In the genomic region with DNA sequence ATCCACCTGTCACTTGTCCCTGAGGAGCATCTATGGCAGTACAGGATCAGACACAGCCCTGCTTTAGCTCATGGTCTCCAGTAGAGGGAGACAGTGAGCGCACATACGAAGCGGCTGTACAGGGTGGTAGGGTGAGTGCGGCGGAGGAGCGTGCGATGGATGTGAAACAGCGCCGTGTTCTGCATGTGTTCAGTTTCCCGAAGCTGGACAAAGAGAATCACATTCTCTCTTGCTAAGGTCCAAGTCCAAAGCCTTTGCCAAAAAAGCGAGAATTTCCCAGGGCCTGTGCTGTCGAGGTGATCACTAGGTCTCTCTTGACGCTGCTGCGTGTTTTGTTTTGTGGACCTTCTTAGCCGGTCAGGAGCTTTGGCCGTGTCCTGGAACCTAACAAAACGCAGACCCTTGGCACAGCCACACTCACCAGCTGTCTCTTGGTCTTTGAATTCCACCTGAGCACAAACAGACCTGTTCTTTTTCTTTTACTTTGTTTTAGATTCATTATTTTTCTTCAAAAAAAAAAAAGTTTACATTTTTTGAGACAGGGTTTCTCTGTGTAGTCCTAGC, we compare ENCODE assay signal across 7 mouse cellular contexts. TPM values are rescaled to one million over a fixed set of nuclear protein-coding genes. Genes with fewer than 3 reads are reported as not detected.
DNase-seq lines count a peak whose midpoint lies in the region; ATAC-seq lines count a peak whose summit lies in the region.

No protein-coding gene starts in this region.

- no peaks in the 10 kb centered on the region for H3K36me3 ChIP-seq in intestine, embryonic 14.5 days (ENCODE audit: control insufficient read depth, insufficient read depth, low read length)
- no peaks in the 10 kb centered on the region for H3K36me3 ChIP-seq in midbrain, embryonic 10.5 days

- intact Hi-C loops in gastrocnemius, postnatal 14 days (cut with DNase I; ENCODE audit: low total_unique reads): no loop called here
- intact Hi-C loops in left cerebral cortex, postnatal 36 days (cut with DNase I): loop anchor here (2.0 to 5.0 kb wide), 2 partner anchors 115 to 268 kb away; no protein-coding TSS in a partner anchor

- H3K4me2 ChIP-seq in intestine, embryonic 14.5 days (ENCODE audit: low read length): peak overlapping the region; percentile 44

- H3K27ac ChIP-seq in intestine, embryonic 14.5 days (ENCODE audit: low read depth): no peak overlapping the region
- H3K27ac ChIP-seq in midbrain, embryonic 10.5 days (replicated peaks): 0 out of 2 replicates have a peak overlapping the region, but pooled peaks have one; percentile 42

- peak; percentile 20 for DNase-seq in adipocyte (ENCODE audit: low spot score)
- DNase-seq in cerebellum, postnatal 36 days: peak; percentile 62 to 67
- DNase-seq in gastrocnemius, postnatal 14 days: peak; percentile 54
- DNase-seq in intestine, embryonic 14.5 days (ENCODE audit: low spot score): peak; percentile 81
- DNase-seq in left cerebral cortex, postnatal 36 days (ENCODE audit: low spot score in 2 of 2): peak; percentile 30 to 48
- DNase-seq in midbrain, embryonic 10.5 days (ENCODE audit: low spot score): peak; percentile 73
- DNase-seq in skeletal muscle tissue, adult 2 months (ENCODE audit: low read depth, low spot score): peak; percentile 72

- 28% methylated on average over 17 of the region's 17 CpGs for WGBS in intestine, embryonic 14.5 days
- WGBS in midbrain, embryonic 10.5 days: 27% methylated on average over 17 of the region's 17 CpGs

- peak; percentile 82 for ATAC-seq in intestine, embryonic 14.5 days (replicated peaks; ENCODE audit: low FRiP score, low TSS enrichment, low read depth)

- H3K4me1 ChIP-seq in intestine, embryonic 14.5 days (replicated peaks; ENCODE audit: control insufficient read depth, insufficient read depth, low read length): no peaks in the 10 kb centered on the region
- no peaks in the 10 kb centered on the region for H3K4me1 ChIP-seq in midbrain, embryonic 10.5 days

- H3K27me3 ChIP-seq in intestine, embryonic 14.5 days (replicated peaks; ENCODE audit: control insufficient read depth, insufficient read depth, low read length): no peaks in the 10 kb centered on the region
- H3K27me3 ChIP-seq in midbrain, embryonic 10.5 days (ENCODE audit: low read depth, poor library complexity, severe bottlenecking): no peaks in the 10 kb centered on the region

- H3K9ac ChIP-seq in intestine, embryonic 14.5 days (ENCODE audit: low read length): peak overlapping the region; percentile 35; the same call in 1 of the 2 replicates

- no peaks in the 10 kb centered on the region for H3K9me3 ChIP-seq in intestine, embryonic 14.5 days (ENCODE audit: control insufficient read depth, low read length)
- H3K9me3 ChIP-seq in midbrain, embryonic 10.5 days (replicated peaks): no peaks in the 10 kb centered on the region

- no peak overlapping the region for H3K4me3 ChIP-seq in intestine, embryonic 14.5 days (ENCODE audit: low read depth, low read length)
- H3K4me3 ChIP-seq in midbrain, embryonic 10.5 days: peak overlapping the region; percentile 33

RNA-seq across cellular contexts. Expression of gene Il5, which starts 15.2 kb away (rescaled TPM):
- total RNA-seq in gastrocnemius, postnatal 14 days (2021): not detected
- polyA plus RNA-seq in intestine, embryonic 14.5 days (2014; fragmentation: Nextera tagmentation; extraction: Ambion mirVana): not detected in 2 replicates
- total RNA-seq in left cerebral cortex, postnatal 36 days (2021): not detected
- not detected in 2 replicates for polyA plus RNA-seq in midbrain, embryonic 10.5 days (2016; fragmentation: Nextera tagmentation; extraction: Ambion mirVana)

RNA-seq across cellular contexts. Expression of gene Rad50, which starts 28.6 kb away (rescaled TPM):
- total RNA-seq in gastrocnemius, postnatal 14 days (2021): 1 to 10 TPM; 5.2 to 6.7 TPM
- polyA plus RNA-seq in intestine, embryonic 14.5 days (2014; fragmentation: Nextera tagmentation; extraction: Ambion mirVana): 29.5 and 29.8 TPM in 2 replicates
- total RNA-seq in left cerebral cortex, postnatal 36 days (2021): 10 to 100 TPM in 1 of 2 experiments, 1 to 10 TPM in 1; 9.9 to 11.3 TPM
- polyA plus RNA-seq in midbrain, embryonic 10.5 days (2016; fragmentation: Nextera tagmentation; extraction: Ambion mirVana): 21.2 and 22.6 TPM in 2 replicates

RNA-seq across cellular contexts. Expression of gene Irf1, which starts 34.0 kb away (rescaled TPM):
- 1 to 10 TPM; 8.7 to 9.1 TPM for total RNA-seq in gastrocnemius, postnatal 14 days (2021)
- polyA plus RNA-seq in intestine, embryonic 14.5 days (2014; fragmentation: Nextera tagmentation; extraction: Ambion mirVana): 34.3 and 35.5 TPM in 2 replicates
- total RNA-seq in left cerebral cortex, postnatal 36 days (2021): 1 to 10 TPM; 6.5 to 6.6 TPM
- polyA plus RNA-seq in midbrain, embryonic 10.5 days (2016; fragmentation: Nextera tagmentation; extraction: Ambion mirVana): 3.6 and 3.8 TPM in 2 replicates

RNA-seq across cellular contexts. Expression of gene Gm17334, which starts 37.2 kb away (rescaled TPM):
- total RNA-seq in gastrocnemius, postnatal 14 days (2021): under 1 TPM; 0.23 to 0.33 TPM
- 0.60 and 0.68 TPM in 2 replicates for polyA plus RNA-seq in intestine, embryonic 14.5 days (2014; fragmentation: Nextera tagmentation; extraction: Ambion mirVana)
- 1 to 10 TPM in 1 of 2 experiments, under 1 TPM in 1; 0.96 to 1.2 TPM for total RNA-seq in left cerebral cortex, postnatal 36 days (2021)
- not detected in 2 replicates for polyA plus RNA-seq in midbrain, embryonic 10.5 days (2016; fragmentation: Nextera tagmentation; extraction: Ambion mirVana)

Comparison
In these comparisons a context has a peak if more than half of its experiments do, and no peak if none do; other contexts are left out.
1. DNase-seq: peak in every context shown above with its lines; median percentile 81 in intestine, embryonic 14.5 days; 73 in midbrain, embryonic 10.5 days; 72 in skeletal muscle tissue, adult 2 months; 64 in cerebellum, postnatal 36 days; 54 in gastrocnemius, postnatal 14 days; 39 in left cerebral cortex, postnatal 36 days; 20 in adipocyte.